Mouse (Mus musculus): ENCODE measurements around the gene D430041D05Rik.

Gene D430041D05Rik

DNA sequence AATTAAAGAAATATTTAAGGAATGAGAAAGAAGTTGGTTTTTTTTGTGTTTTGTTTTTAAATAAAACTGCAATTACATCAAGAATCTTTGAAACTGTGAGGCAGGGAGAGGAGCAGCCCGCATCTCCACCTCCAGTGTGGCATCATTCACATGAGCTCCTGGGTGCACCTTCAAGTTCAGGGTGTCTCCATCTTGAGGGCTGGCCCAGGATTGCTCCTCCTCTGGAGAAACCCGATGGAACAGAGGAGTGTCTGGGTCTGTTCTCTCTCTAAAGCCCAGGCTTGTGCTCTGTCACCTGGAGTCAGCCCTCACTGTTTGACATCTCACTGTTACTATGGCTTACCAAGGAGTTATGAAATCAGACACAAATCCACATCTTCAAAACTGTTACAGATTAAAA is 219.1 kb downstream of the D430041D05Rik start:
- no peak for DNase-seq (ENCODE audit: low spot score)

- DNase-seq (ENCODE audit: low spot score): no peak
These were observed 222.0 kb downstream of the D430041D05Rik start for GRCm38 (mm10) chr2:104188859-104189258.

- no peak for DNase-seq (ENCODE audit: low spot score)
These were observed 223.7 kb downstream of the D430041D05Rik start for GRCm38 (mm10) chr2:104187073-104187472.

GRCm38 (mm10) chr2:104185616-104186015 is 225.2 kb downstream of the D430041D05Rik start:
- no peak for DNase-seq (ENCODE audit: low spot score)

DNA sequence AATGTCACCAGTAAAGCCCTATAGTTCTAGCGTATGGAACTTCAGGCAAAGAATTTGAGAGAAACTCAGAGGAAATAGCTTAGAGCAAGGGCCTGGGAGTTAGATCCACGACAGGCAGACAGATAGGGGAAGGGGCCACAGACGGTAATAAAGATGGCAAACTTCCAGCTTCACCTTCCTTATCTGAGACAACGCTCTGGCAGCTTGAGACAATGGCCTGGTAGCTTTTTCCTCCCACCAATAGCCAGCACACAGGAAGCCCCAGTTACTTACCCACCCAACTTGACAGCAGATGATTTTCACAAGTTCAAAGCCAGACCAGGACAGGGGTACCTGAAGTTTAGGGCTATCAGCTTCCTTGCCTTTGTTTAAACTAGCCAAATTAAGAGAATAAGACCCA is 226.5 kb downstream of the D430041D05Rik start:
- no peak for DNase-seq (ENCODE audit: low spot score)

DNA sequence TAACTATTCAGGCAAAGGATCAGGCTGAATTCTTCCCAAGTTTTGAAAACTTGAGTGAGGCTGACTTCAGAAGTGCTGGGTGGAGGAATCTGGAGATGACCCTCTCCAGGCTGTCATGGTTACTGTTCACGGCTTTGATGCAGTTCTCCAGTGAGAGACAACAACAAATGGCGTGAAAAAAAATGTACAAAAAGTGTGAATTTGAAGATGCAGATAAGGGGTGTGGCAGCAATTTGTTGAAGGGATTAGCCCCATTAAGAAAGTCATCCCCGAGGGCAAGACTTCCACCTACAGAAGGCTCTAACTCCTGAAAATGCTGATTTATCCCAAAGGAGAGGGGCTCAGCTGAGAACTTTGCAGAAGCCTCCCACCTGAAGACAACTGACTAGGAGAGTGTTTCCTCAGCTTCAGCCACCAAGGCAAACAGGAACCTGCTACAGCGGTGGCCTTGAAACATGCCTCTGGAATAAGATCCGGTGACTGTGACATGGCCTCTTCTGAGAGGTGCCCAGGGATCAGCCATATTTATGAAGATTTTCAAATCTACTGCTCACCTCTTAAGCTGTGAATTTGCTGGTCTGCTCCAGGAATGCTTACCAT is 227.5 kb downstream of the D430041D05Rik start:
- DNase-seq (ENCODE audit: low spot score): no peak

- DNase-seq (ENCODE audit: low spot score): no peak
These were observed 231.2 kb downstream of the D430041D05Rik start for GRCm38 (mm10) chr2:104179636-104180035.

GRCm38 (mm10) chr2:104178251-104178650 is 232.6 kb downstream of the D430041D05Rik start:
- no peak for DNase-seq (ENCODE audit: low spot score)

GRCm38 (mm10) chr2:104176979-104177704 is 233.7 kb downstream of the D430041D05Rik start:
- peak; percentile 4 for DNase-seq (ENCODE audit: low spot score)

DNA sequence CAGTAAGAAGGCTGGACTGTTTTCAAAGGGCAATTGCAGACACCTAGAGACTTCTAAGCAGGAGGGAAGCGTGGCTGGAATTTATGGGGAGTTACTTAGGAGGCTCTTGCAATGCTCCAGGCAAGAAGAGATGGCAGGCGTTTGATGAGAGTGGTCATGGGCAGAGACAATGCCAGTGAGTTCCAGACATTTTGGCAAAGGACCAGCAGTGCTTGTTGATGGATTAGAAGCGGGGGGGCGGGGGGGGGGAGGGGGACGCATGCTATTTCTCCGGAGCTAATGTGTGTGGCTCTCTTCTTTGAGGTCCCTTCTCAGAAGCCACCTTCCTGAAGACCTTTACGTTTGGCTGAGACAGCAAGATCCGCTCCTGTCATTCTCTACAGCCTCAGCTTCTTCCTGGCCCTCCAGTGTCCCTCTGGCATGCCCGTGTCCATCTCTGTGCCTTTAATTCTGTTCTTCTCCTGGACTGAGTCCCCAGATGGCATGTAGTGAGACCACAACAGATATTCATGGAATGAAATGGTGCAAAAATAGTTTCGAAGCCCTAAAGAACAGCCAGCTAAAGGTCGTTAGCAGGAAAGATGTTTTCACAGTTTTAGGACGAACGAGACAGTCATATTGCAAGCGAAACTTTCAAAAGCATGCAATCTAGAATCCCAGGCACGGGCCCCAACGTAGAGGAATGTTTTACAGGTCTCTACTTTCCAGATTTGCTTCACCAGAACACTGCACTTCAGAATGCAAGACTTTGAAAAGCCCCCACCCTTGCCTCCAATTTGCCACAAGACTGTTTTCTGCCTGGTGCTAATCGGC is 234.4 kb downstream of the D430041D05Rik start:
- no peak for DNase-seq (ENCODE audit: low spot score)

DNA sequence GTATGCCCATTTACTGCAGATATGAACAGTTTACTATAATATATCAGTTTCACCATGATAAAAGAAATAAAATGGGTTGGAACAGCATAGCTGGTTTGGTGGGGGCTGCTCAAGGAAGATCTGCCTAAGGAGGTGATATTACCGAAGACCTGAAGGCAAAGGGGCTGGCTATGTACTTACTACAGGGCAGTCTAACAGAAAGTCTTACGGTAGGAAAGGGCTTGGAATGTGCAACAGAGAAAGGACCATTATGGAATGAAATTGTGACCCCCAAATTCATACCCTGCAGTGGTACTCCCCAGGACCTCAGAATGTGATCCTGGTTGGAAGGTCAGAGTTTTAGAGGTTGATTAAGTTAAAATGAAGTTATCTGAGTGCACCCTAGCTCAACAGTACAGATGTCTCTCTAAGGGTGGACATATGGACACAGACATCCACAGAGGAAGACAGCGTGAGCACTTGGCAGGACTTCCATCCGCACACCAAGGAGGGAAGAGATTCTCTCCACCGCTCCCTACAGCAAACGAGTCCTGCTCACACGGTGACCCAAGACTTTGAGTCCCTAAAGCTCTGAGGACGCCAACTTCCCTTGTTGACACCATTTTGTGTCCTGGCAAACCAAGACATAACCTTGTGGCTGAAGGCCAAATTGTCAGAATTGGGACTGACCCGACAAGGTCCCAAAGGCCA is 235.2 kb downstream of the D430041D05Rik start:
- no peak for DNase-seq (ENCODE audit: low spot score)

GRCm38 (mm10) chr2:104173431-104173830 is 237.4 kb downstream of the D430041D05Rik start:
- DNase-seq (ENCODE audit: low spot score): no peak

GRCm38 (mm10) chr2:104172695-104173348 is 238.0 kb downstream of the D430041D05Rik start:
- no peak for DNase-seq (ENCODE audit: low spot score)

DNA sequence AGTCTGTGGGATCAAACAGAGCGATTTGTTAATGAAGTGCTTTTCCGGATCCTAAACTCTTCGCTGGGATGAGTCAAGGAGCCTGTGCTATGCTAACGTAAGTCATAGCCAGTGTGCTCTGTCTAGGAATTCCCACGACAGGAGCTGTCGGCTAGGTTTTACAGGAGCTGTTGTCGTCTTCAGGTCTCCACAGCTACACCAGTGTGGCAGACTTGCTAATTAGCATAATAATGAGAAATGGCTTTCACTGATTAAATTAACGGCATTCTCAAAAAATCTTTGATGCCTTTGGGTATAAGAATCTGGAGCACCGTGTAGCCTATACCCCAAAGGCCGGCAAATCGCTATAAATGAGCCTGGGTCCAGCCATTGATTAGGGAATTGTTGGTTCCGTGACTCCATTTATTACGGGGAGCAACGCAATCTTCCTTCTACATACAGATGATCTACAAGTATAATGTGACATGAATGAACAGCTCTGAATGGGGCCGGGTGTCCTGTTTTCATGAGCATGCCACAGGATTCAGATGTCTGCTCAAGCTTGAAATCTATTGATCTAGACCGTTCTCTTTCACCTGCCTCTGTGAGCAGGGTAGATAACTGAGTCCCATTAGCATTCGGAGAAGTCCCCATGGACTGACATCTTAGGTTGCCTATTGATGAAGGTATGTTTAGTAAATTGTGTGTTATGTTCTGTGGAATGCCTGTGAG is 242.5 kb downstream of the D430041D05Rik start:
- no peak for DNase-seq (ENCODE audit: low spot score)

DNA sequence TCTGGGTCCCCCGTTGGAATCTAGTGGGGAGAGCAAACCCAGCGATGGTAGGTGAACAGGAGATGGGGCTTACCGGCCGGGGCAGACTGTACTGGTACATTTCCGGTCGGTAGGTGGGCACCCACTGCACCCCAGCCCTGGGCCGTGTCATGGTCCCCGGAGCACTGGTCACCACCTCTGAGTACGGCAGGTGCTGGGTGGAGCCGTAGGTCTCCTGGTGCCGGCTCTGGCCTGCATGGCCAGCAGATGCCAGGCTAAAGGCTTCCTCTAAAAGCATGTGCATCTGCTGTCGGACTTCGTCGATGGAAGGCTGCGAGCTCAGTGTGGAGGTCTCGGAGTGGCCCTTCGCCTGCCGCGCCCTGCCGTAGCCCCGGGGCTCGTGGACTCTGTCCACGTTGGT is 243.0 kb downstream of the D430041D05Rik start:
- no peak for DNase-seq (ENCODE audit: low spot score)

DNA sequence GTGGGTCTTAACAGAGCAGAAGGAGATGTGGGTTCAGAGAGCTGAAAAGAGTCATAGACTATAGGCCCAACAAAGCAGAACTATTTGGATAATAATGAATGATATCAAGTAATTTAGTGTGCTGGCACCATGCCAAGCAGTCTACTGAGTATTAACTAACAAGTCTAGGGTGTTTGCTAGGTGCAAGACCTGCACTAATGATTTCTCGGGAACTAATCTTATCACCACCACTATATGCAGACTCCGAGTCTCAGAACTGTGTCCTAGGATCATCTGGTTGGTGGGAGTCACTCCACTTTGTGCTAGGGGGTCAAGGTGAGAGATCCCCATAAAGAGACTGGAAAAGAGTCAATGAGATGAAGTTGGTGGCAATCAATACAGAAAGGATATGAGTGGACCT is 245.2 kb downstream of the D430041D05Rik start:
- DNase-seq (ENCODE audit: low spot score): no peak

GRCm38 (mm10) chr2:104163978-104164487 is 246.8 kb downstream of the D430041D05Rik start:
- no peak for DNase-seq (ENCODE audit: low spot score)

- DNase-seq (ENCODE audit: low spot score): no peak
These were observed 247.4 kb downstream of the D430041D05Rik start for GRCm38 (mm10) chr2:104163418-104163817.

- no peak for DNase-seq (ENCODE audit: low spot score)
These were observed 253.0 kb downstream of the D430041D05Rik start for GRCm38 (mm10) chr2:104157831-104158230.

GRCm38 (mm10) chr2:104153876-104154275 is 256.9 kb downstream of the D430041D05Rik start:
- no peak for DNase-seq (ENCODE audit: low spot score)

DNA sequence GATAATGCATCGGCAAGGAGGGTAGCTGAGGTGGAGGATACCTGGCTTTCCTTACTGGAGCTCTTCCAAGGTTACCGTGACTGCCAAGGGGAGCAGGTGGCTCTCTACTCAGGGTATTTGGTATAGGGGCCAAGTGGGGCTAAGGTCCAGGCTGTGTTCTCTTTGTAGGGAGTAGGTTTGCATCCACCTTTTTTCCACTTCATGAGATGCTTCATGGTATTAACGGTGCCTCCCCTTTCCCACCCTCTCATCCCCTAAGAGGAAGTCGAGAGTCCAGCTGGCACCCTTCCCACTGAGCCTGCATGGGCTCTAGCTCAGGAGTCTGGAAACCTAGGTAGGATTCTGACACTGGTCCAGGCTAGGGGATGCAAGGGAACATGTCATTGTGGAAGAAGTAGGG is 257.5 kb downstream of the D430041D05Rik start:
- no peak for DNase-seq (ENCODE audit: low spot score)

Measured in ovary, postnatal 14 days (tissue).